Comparison of ENCODE assay signal across 8 mouse cellular contexts in genomic region chr17:87570676-87571344, GRCm38 (mm10).
A peak's percentile ranks its signal among the peaks of the same experiment; 100 is the strongest.
DNase-seq lines count a peak whose midpoint lies in the region; ATAC-seq and TF ChIP-seq lines count a peak whose summit lies in the region.

No protein-coding gene starts in this region.

- WGBS in heart, postnatal 0 days, result 59% methylated on average over 18 of the region's 18 CpGs
- WGBS in hindbrain, postnatal 0 days, result 42% methylated on average over 18 of the region's 18 CpGs
- WGBS in midbrain, postnatal 0 days, result 46% methylated on average over 18 of the region's 18 CpGs

- no peak for TF ChIP-seq POLR2A in cortical plate, adult 2 months (IDR thresholded peaks at IDR 0.05; ENCODE audit: extremely low read depth, insufficient read depth, low read length)

- H3K36me3 ChIP-seq in heart, postnatal 0 days (replicated peaks; ENCODE audit: control insufficient read depth, insufficient read depth, low read length), result no peaks in the 10 kb centered on the region
- no peaks in the 10 kb centered on the region for H3K36me3 ChIP-seq in hindbrain, postnatal 0 days (ENCODE audit: insufficient read depth, low read length)
- H3K36me3 ChIP-seq in midbrain, postnatal 0 days (ENCODE audit: insufficient read depth, low read length), result no peaks in the 10 kb centered on the region

- peak overlapping the region; percentile 54; the same call in 1 of the 2 replicates for H3K4me2 ChIP-seq in heart, postnatal 0 days (ENCODE audit: low read depth, low read length)
- H3K4me2 ChIP-seq in hindbrain, postnatal 0 days (ENCODE audit: low read depth, low read length), result peak overlapping the region; percentile 40
- H3K4me2 ChIP-seq in midbrain, postnatal 0 days (ENCODE audit: low read depth, low read length, poor library complexity, severe bottlenecking), result peak overlapping the region; percentile 16; the same call in 1 of the 2 replicates

- no peaks in the 10 kb centered on the region for H3K9me3 ChIP-seq in heart, postnatal 0 days (replicated peaks; ENCODE audit: control insufficient read depth, low read length)
- H3K9me3 ChIP-seq in hindbrain, postnatal 0 days (ENCODE audit: low read length), result no peaks in the 10 kb centered on the region
- no peaks in the 10 kb centered on the region for H3K9me3 ChIP-seq in midbrain, postnatal 0 days (ENCODE audit: low read length)

- ATAC-seq in heart, postnatal 0 days (ENCODE audit: insufficient read depth, low read depth), result peak; percentile 44; the same call in 1 of the 2 replicates
- peak; percentile 52 for ATAC-seq in hindbrain, postnatal 0 days
- peak; percentile 28; the same call in 1 of the 2 replicates for ATAC-seq in midbrain, postnatal 0 days (ENCODE audit: low FRiP score)

- 0 out of 2 replicates have a peak, but pooled peaks cover 8% of the 10 kb centered on the region for H3K27me3 ChIP-seq in heart, postnatal 0 days (ENCODE audit: control insufficient read depth, insufficient read depth, low read length)
- H3K27me3 ChIP-seq in hindbrain, postnatal 0 days (ENCODE audit: insufficient read depth, low read length), result no peaks in the 10 kb centered on the region
- no peaks in the 10 kb centered on the region for H3K27me3 ChIP-seq in midbrain, postnatal 0 days (ENCODE audit: insufficient read depth, low read length)

- no peak overlapping the region for H3K27ac ChIP-seq in heart, postnatal 0 days (ENCODE audit: low read depth)
- H3K27ac ChIP-seq in cortical plate, adult 2 months (ENCODE audit: insufficient read depth, low read length), result peak overlapping the region; percentile 49; the same call in 1 of the 2 replicates
- peak overlapping the region; percentile 27; the same call in 1 of the 2 replicates for H3K27ac ChIP-seq in hindbrain, postnatal 0 days
- no peak overlapping the region for H3K27ac ChIP-seq in midbrain, postnatal 0 days (ENCODE audit: low read depth, low read length)

- DNase-seq in heart, postnatal 0 days (ENCODE audit: low spot score), result no peak
- DNase-seq in heart, adult 18-20 months, result no peak
- DNase-seq in hindbrain, postnatal 0 days (ENCODE audit: low spot score), result peak; percentile 49
- peak; percentile 48 for DNase-seq in midbrain, postnatal 0 days (ENCODE audit: low spot score)
- DNase-seq in thymus, postnatal 25 days, result no peak
- DNase-seq in thymus, postnatal 14 days, result no peak
- no peak for DNase-seq in frontal cortex, adult 2 months (ENCODE audit: extremely low spot score in 1 of 2, low spot score in 1 of 2)

- no peaks in the 10 kb centered on the region for H3K4me1 ChIP-seq in heart, postnatal 0 days (ENCODE audit: control insufficient read depth, insufficient read depth)
- no peaks in the 10 kb centered on the region for H3K4me1 ChIP-seq in cortical plate, adult 2 months (ENCODE audit: control insufficient read depth, insufficient read depth, low read length)
- H3K4me1 ChIP-seq in hindbrain, postnatal 0 days (ENCODE audit: insufficient read depth, low read length), result 0 out of 2 replicates have a peak, but pooled peaks cover 5% of the 10 kb centered on the region
- peaks cover 7% of the 10 kb centered on the region for H3K4me1 ChIP-seq in midbrain, postnatal 0 days (ENCODE audit: insufficient read depth, low read length)

- no peak overlapping the region for H3K4me3 ChIP-seq in heart, postnatal 0 days (ENCODE audit: low read depth, low read length)
- no peak overlapping the region for H3K4me3 ChIP-seq in cortical plate, adult 2 months (ENCODE audit: insufficient read depth, low read length)
- H3K4me3 ChIP-seq in hindbrain, postnatal 0 days (ENCODE audit: low read length), result no peak overlapping the region
- H3K4me3 ChIP-seq in midbrain, postnatal 0 days (ENCODE audit: low read depth, low read length), result no peak overlapping the region

- TF ChIP-seq CTCF in heart, postnatal 0 days (IDR thresholded peaks at IDR 0.05; ENCODE audit: low read depth), result no peak
- no peak for TF ChIP-seq CTCF in cortical plate, adult 2 months (IDR thresholded peaks at IDR 0.05; ENCODE audit: extremely low read depth, insufficient read depth, low read length)
- no peak for TF ChIP-seq CTCF in hindbrain, postnatal 0 days (IDR thresholded peaks at IDR 0.05; ENCODE audit: low read depth)
- no peak for TF ChIP-seq CTCF in midbrain, postnatal 0 days (IDR thresholded peaks at IDR 0.05)

- no peak for TF ChIP-seq EP300 in heart, postnatal 0 days (IDR thresholded peaks at IDR 0.05; ENCODE audit: low read depth)

- H3K9ac ChIP-seq in heart, postnatal 0 days (replicated peaks; ENCODE audit: low read depth, low read length), result no peak overlapping the region
- H3K9ac ChIP-seq in hindbrain, postnatal 0 days (replicated peaks; ENCODE audit: low read length), result no peak overlapping the region; the same call in 1 of the 2 replicates
- H3K9ac ChIP-seq in midbrain, postnatal 0 days (replicated peaks; ENCODE audit: low read length, poor library complexity, severe bottlenecking), result peak overlapping the region; percentile 24; the same call in 1 of the 2 replicates

Comparison
In these comparisons a context has a peak if more than half of its experiments do, and no peak if none do; other contexts are left out.
1. DNase-seq: peak in hindbrain, postnatal 0 days (single experiment) and midbrain, postnatal 0 days (single experiment); none in heart, postnatal 0 days (single experiment), heart, adult 18-20 months (0 of 2), thymus, postnatal 25 days (single experiment), thymus, postnatal 14 days (single experiment) and frontal cortex, adult 2 months (0 of 2).
2. H3K27ac ChIP-seq: peak in cortical plate, adult 2 months (single experiment) and hindbrain, postnatal 0 days (single experiment); none in heart, postnatal 0 days (single experiment) and midbrain, postnatal 0 days (single experiment).
3. Peak in every context shown above with its lines, with median percentiles within 50 percentile points of each other: ATAC-seq and H3K4me2 ChIP-seq.